ENCODE assay signal across 8 mouse cellular contexts in genomic region chr6:143219347-143219746, GRCm38 (mm10). TPM values are rescaled to one million over a fixed set of nuclear protein-coding genes. Genes with fewer than 3 reads are reported as not detected.
A peak's percentile ranks its signal among the peaks of the same experiment; 100 is the strongest.
DNase-seq lines count a peak whose midpoint lies in the region; ATAC-seq and TF ChIP-seq lines count a peak whose summit lies in the region.

No protein-coding gene starts in this region.

- no peaks in the 10 kb centered on the region for H3K36me3 ChIP-seq in G1E (replicated peaks)
- no peaks in the 10 kb centered on the region for H3K36me3 ChIP-seq in liver, postnatal 0 days (replicated peaks; ENCODE audit: insufficient read depth, low read length)
- H3K36me3 ChIP-seq in neural tube, embryonic 15.5 days, result no peaks in the 10 kb centered on the region

- no peak overlapping the region for H3K9ac ChIP-seq in liver, postnatal 0 days (replicated peaks)
- no peak overlapping the region for H3K9ac ChIP-seq in neural tube, embryonic 15.5 days (replicated peaks)

- H3K27ac ChIP-seq in liver, postnatal 0 days (ENCODE audit: low read depth), result no peak overlapping the region
- no peak overlapping the region for H3K27ac ChIP-seq in neural tube, embryonic 15.5 days (replicated peaks)

- H3K4me3 ChIP-seq in G1E (ENCODE audit: low read depth, low read length), result no peak overlapping the region
- H3K4me3 ChIP-seq in liver, postnatal 0 days (ENCODE audit: low read depth, low read length), result no peak overlapping the region
- no peak overlapping the region for H3K4me3 ChIP-seq in neural tube, embryonic 15.5 days (replicated peaks)

- H3K27me3 ChIP-seq in G1E (ENCODE audit: insufficient read depth, low read length), result no peaks in the 10 kb centered on the region
- H3K27me3 ChIP-seq in liver, postnatal 0 days (ENCODE audit: insufficient read depth, low read length), result no peaks in the 10 kb centered on the region
- no peaks in the 10 kb centered on the region for H3K27me3 ChIP-seq in neural tube, embryonic 15.5 days (replicated peaks)

- peak; percentile 48; the same call in 1 of the 2 replicates for ATAC-seq in G1E (ENCODE audit: extremely low read depth, insufficient number of reproducible peaks, low FRiP score, poor library complexity, severe bottlenecking)
- no peak for ATAC-seq in liver, postnatal 0 days
- peak; percentile 45; the same call in 1 of the 2 replicates for ATAC-seq in neural tube, embryonic 15.5 days (ENCODE audit: low FRiP score)
- ATAC-seq in erythroid progenitor cell, adult 5-6 weeks (replicated peaks; ENCODE audit: low FRiP score, poor library complexity, severe bottlenecking), result no peak

- TF ChIP-seq EP300 in liver, postnatal 0 days (IDR thresholded peaks at IDR 0.05; ENCODE audit: low read depth), result no peak

- 5% methylated on average over 5 of the region's 5 CpGs for WGBS in liver, postnatal 0 days (ENCODE audit: insufficient replicate concordance)
- WGBS in neural tube, embryonic 15.5 days, result 3% methylated on average over 5 of the region's 5 CpGs

- H3K4me2 ChIP-seq in liver, postnatal 0 days (ENCODE audit: low read depth, low read length), result no peak overlapping the region
- H3K4me2 ChIP-seq in neural tube, embryonic 15.5 days, result no peak overlapping the region

- peak; percentile 90 for TF ChIP-seq CTCF in G1E (IDR thresholded peaks at IDR 0.05; ENCODE audit: low read depth, low read length)
- TF ChIP-seq CTCF in liver, postnatal 0 days (IDR thresholded peaks at IDR 0.05; ENCODE audit: low read depth), result peak; percentile 87

- DNase-seq in B cell, adult 2 months, result peak; percentile 69 to 73
- peak; percentile 26 for DNase-seq in G1E (ENCODE audit: low spot score)
- peak; percentile 28 for DNase-seq in cerebellum, adult 9-11 months
- peak; percentile 42 for DNase-seq in gastrocnemius, postnatal 10 days
- peak; percentile 75 for DNase-seq in kidney, postnatal 10 days
- DNase-seq in liver, postnatal 0 days, result peak; percentile 57

- H3K4me1 ChIP-seq in G1E (ENCODE audit: insufficient read depth, low read depth, low read length), result no peaks in the 10 kb centered on the region
- H3K4me1 ChIP-seq in liver, postnatal 0 days (ENCODE audit: insufficient read depth), result no peaks in the 10 kb centered on the region
- no peaks in the 10 kb centered on the region for H3K4me1 ChIP-seq in neural tube, embryonic 15.5 days

- H3K9me3 ChIP-seq in G1E (replicated peaks), result peaks cover 14% of the 10 kb centered on the region
- peaks cover 12% of the 10 kb centered on the region for H3K9me3 ChIP-seq in liver, postnatal 0 days (ENCODE audit: low read length)
- peaks cover 4% of the 10 kb centered on the region; the same call in 1 of the 2 replicates for H3K9me3 ChIP-seq in neural tube, embryonic 15.5 days (replicated peaks)

RNA-seq across cellular contexts. Expression of gene Etnk1, which starts 52.3 kb away (rescaled TPM):
- 199 and 208 TPM in 2 replicates for total RNA-seq in G1E (2014; fragmentation: Nextera tagmentation)
- 268 and 281 TPM in 2 replicates for total RNA-seq in G1E (2017)
- polyA plus RNA-seq in G1E (2012), result 28.4 and 46.1 TPM in 2 replicates
- total RNA-seq in gastrocnemius, postnatal 10 days (2021), result 10 to 100 TPM; 16.1 to 20.3 TPM
- polyA plus RNA-seq in liver, postnatal 0 days (2015; fragmentation: Nextera tagmentation; extraction: Ambion mirVana), result 6.5 and 6.9 TPM in 2 replicates
- polyA plus RNA-seq in neural tube, embryonic 15.5 days (2015; fragmentation: Nextera tagmentation; extraction: Ambion mirVana), result 38.9 and 42.0 TPM in 2 replicates
- total RNA-seq in erythroid progenitor cell, adult 5-6 weeks (2015; ENCODE audit: low replicate concordance), result 37.1 and 59.1 TPM in 2 replicates
- 44.7 and 50.4 TPM in 2 replicates for total RNA-seq in erythroid progenitor cell, adult 5-6 weeks (2017; ENCODE audit: low replicate concordance)

Comparison
In these comparisons a context has a peak if more than half of its experiments do, and no peak if none do; other contexts are left out.
1. ATAC-seq: peak in G1E (single experiment) and neural tube, embryonic 15.5 days (single experiment); none in liver, postnatal 0 days (single experiment) and erythroid progenitor cell, adult 5-6 weeks (single experiment).
2. Peak in every context shown above with its lines, with median percentiles within 50 percentile points of each other: DNase-seq.